ENCODE assay signal across 8 mouse cellular contexts in the genomic region with DNA sequence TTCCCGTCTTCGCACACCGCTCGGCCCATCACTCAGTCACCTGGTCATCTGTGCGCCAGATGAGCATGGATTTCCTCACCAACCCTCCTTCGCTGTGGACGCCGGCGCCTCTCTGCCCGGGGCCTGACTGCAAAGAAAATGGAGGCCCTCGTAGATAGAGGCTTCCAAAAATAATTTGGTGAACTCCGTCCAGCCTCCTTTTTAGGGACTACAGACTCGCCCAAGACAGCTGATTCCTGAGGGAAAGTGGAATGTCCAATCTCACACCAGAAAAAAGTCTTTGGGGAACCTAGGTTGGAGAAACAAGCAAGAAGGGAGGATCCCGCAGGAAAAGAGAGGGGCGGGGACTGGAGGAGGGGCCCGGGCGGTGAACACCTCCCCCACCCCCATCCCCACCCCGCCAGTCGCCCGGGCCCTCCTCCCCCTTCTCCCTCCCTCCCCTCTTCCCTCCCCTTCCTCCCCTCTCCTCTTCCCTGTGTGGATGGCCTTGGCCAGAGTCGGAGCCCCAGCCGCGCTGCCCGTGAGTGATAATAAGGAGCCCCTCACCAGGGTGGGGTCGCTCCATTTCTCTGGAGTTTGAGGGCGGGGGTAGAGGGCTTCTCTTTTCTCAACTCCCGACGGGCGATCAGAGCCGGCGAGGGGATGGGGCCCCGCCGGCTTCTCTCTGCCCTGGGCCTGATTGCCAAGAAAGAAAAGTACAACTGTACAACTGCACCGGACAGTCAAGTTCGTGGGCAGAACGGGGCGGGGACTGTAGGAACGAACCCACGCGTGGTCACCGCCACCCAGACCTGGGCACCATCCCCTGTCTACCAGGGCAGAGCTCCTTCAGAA. TPM values are rescaled to one million over a fixed set of nuclear protein-coding genes. Genes with fewer than 3 reads are reported as not detected.
A peak's percentile ranks its signal among the peaks of the same experiment; 100 is the strongest.
DNase-seq lines count a peak whose midpoint lies in the region; ATAC-seq lines count a peak whose summit lies in the region.

A gene (plus strand): TSS at position 463 of the 834 bp plus-strand sequence.

- peak; percentile 72 for DNase-seq in hindbrain, embryonic 11.5 days (ENCODE audit: low spot score)
- DNase-seq in left cerebral cortex, postnatal 4 days: peak; percentile 86
- peak; percentile 98 for DNase-seq in midbrain, embryonic 11.5 days (ENCODE audit: low spot score, missing footprints)
- DNase-seq in testis, postnatal 10 days (ENCODE audit: low spot score): peak; percentile 88

- H3K9me3 ChIP-seq in megakaryocyte, embryonic 14.5 days: no peaks in the 10 kb centered on the region
- no peaks in the 10 kb centered on the region for H3K9me3 ChIP-seq in forebrain, embryonic 16.5 days (ENCODE audit: control insufficient read depth, low read length)
- no peaks in the 10 kb centered on the region for H3K9me3 ChIP-seq in hindbrain, embryonic 11.5 days (ENCODE audit: control insufficient read depth, low read length)
- no peaks in the 10 kb centered on the region for H3K9me3 ChIP-seq in midbrain, embryonic 11.5 days (ENCODE audit: control insufficient read depth, low read length)

- peak within 1 kb of the TSS; percentile 63 for H3K9ac ChIP-seq in forebrain, embryonic 16.5 days (replicated peaks; ENCODE audit: low read depth, low read length)
- peak within 1 kb of the TSS; percentile 69 for H3K9ac ChIP-seq in hindbrain, embryonic 11.5 days (ENCODE audit: low read depth, low read length)
- H3K9ac ChIP-seq in midbrain, embryonic 11.5 days (ENCODE audit: low read length): peak within 1 kb of the TSS; percentile 67

- peaks cover 18% of the 10 kb centered on the region; the same call in 1 of the 2 replicates for H3K4me1 ChIP-seq in megakaryocyte, embryonic 14.5 days
- H3K4me1 ChIP-seq in forebrain, embryonic 16.5 days (replicated peaks; ENCODE audit: control insufficient read depth, insufficient read depth, low read length): peaks cover 14% of the 10 kb centered on the region
- H3K4me1 ChIP-seq in hindbrain, embryonic 11.5 days (replicated peaks; ENCODE audit: control insufficient read depth, insufficient read depth, low read length): no peaks in the 10 kb centered on the region; the same call in 1 of the 2 replicates
- H3K4me1 ChIP-seq in midbrain, embryonic 11.5 days (ENCODE audit: control insufficient read depth, insufficient read depth, low read length): peaks cover 12% of the 10 kb centered on the region

- ATAC-seq in megakaryocyte, adult 5-6 weeks (ENCODE audit: poor library complexity, severe bottlenecking): no peak; the same call in 1 of the 2 replicates
- peak; percentile 80 for ATAC-seq in cerebellum, adult (ENCODE audit: insufficient number of reproducible peaks, low FRiP score, low TSS enrichment)
- peak; percentile 84 for ATAC-seq in forebrain, embryonic 16.5 days
- ATAC-seq in hindbrain, embryonic 11.5 days (ENCODE audit: low FRiP score): peak; percentile 92
- peak; percentile 91 for ATAC-seq in midbrain, embryonic 11.5 days (ENCODE audit: low FRiP score)

- under 1% methylated on average over 31 of the region's 41 CpGs for WGBS in forebrain, embryonic 16.5 days
- WGBS in hindbrain, embryonic 11.5 days: under 1% methylated on average over 35 of the region's 41 CpGs
- WGBS in midbrain, embryonic 11.5 days: under 1% methylated on average over 38 of the region's 41 CpGs

- H3K27me3 ChIP-seq in megakaryocyte, embryonic 14.5 days (replicated peaks): peaks cover 6% of the 10 kb centered on the region
- H3K27me3 ChIP-seq in forebrain, embryonic 16.5 days (replicated peaks; ENCODE audit: control insufficient read depth, insufficient read depth, low read length): no peaks in the 10 kb centered on the region
- H3K27me3 ChIP-seq in hindbrain, embryonic 11.5 days (ENCODE audit: control insufficient read depth, insufficient read depth, low read length): no peaks in the 10 kb centered on the region
- H3K27me3 ChIP-seq in midbrain, embryonic 11.5 days (ENCODE audit: control insufficient read depth, insufficient read depth, low read length): no peaks in the 10 kb centered on the region

- no peaks in the 10 kb centered on the region for H3K36me3 ChIP-seq in megakaryocyte, embryonic 14.5 days (replicated peaks; ENCODE audit: low read length)
- no peaks in the 10 kb centered on the region for H3K36me3 ChIP-seq in forebrain, embryonic 16.5 days (ENCODE audit: control insufficient read depth, insufficient read depth)
- H3K36me3 ChIP-seq in hindbrain, embryonic 11.5 days (ENCODE audit: control insufficient read depth, insufficient read depth, low read length): no peaks in the 10 kb centered on the region
- H3K36me3 ChIP-seq in midbrain, embryonic 11.5 days (ENCODE audit: control insufficient read depth, insufficient read depth, low read length): no peaks in the 10 kb centered on the region

- peak within 1 kb of the TSS; percentile 90 for H3K4me3 ChIP-seq in megakaryocyte, embryonic 14.5 days (replicated peaks)
- peak within 1 kb of the TSS; percentile 58 for H3K4me3 ChIP-seq in forebrain, embryonic 16.5 days (replicated peaks; ENCODE audit: low read length)
- H3K4me3 ChIP-seq in hindbrain, embryonic 11.5 days (ENCODE audit: low read depth, low read length): peak within 1 kb of the TSS; percentile 49
- H3K4me3 ChIP-seq in midbrain, embryonic 11.5 days (ENCODE audit: low read depth, low read length): peak within 1 kb of the TSS; percentile 44

- peak within 1 kb of the TSS; percentile 68 for H3K27ac ChIP-seq in forebrain, embryonic 16.5 days (ENCODE audit: low read length)
- H3K27ac ChIP-seq in hindbrain, embryonic 11.5 days (ENCODE audit: low read depth, low read length): peak within 1 kb of the TSS; percentile 62
- no peak within 1 kb of the TSS; the same call in 1 of the 2 replicates for H3K27ac ChIP-seq in midbrain, embryonic 11.5 days (ENCODE audit: low read depth, low read length)

- peak within 1 kb of the TSS; percentile 88 for H3K4me2 ChIP-seq in forebrain, embryonic 16.5 days (ENCODE audit: low read length)
- peak within 1 kb of the TSS; percentile 85 for H3K4me2 ChIP-seq in hindbrain, embryonic 11.5 days (replicated peaks; ENCODE audit: low read depth, low read length)
- peak within 1 kb of the TSS; percentile 84 for H3K4me2 ChIP-seq in midbrain, embryonic 11.5 days

- intact Hi-C loops in left cerebral cortex, postnatal 4 days (cut with DNase I): no loop called here

RNA-seq across cellular contexts. Expression of the gene that starts here (rescaled TPM):
- 0.29 TPM in 1 of 2 replicates, not detected in the other for polyA plus RNA-seq in megakaryocyte, embryonic 14.5 days (2012; ENCODE audit: insufficient read depth, low replicate concordance)
- total RNA-seq in megakaryocyte, adult 5-6 weeks (2015): not detected in 2 replicates
- total RNA-seq in megakaryocyte, adult 5-6 weeks (2017): 0.89 TPM in 1 of 2 replicates, not detected in the other
- 1.6 and 1.7 TPM in 2 replicates for polyA plus RNA-seq in forebrain, embryonic 16.5 days (2015; fragmentation: Nextera tagmentation; extraction: Ambion mirVana)
- polyA plus RNA-seq in hindbrain, embryonic 11.5 days (2014; fragmentation: Nextera tagmentation; extraction: Ambion mirVana): 4.8 and 7.2 TPM in 2 replicates
- total RNA-seq in left cerebral cortex, postnatal 4 days (2021): 10 to 100 TPM in 1 of 2 experiments, 1 to 10 TPM in 1; 9.1 to 11.1 TPM
- 2.7 and 2.9 TPM in 2 replicates for polyA plus RNA-seq in midbrain, embryonic 11.5 days (2014; fragmentation: Nextera tagmentation; extraction: Ambion mirVana)

Comparison
In these comparisons a context has a peak if more than half of its experiments do, and no peak if none do; other contexts are left out.
1. RNA of the gene that starts here (total RNA-seq): 9.1 to 11.1 TPM in left cerebral cortex, postnatal 4 days; 0.89 TPM in megakaryocyte, adult 5-6 weeks; every median in the first group is over 4 times any median in the second.
2. Peak in every context shown above with its lines, with median percentiles within 50 percentile points of each other: H3K4me3 ChIP-seq, H3K4me2 ChIP-seq, H3K9ac ChIP-seq and DNase-seq.